Mouse (Mus musculus) gastrocnemius, adult 18-20 months (tissue): ENCODE data around the gene Sult2a7. TPM values are rescaled to one million over a fixed set of nuclear protein-coding genes. Genes with fewer than 3 reads are reported as not detected.

Experiments used
- DNase-seq: peaks from one replicate; pipeline ENCODE4 v3.0.0; 2021; ENCODE audit warnings: low spot score
- long read RNA-seq, 2 experiments: library from polyadenylated mRNA; stranded (forward); transcript quantifications; one replicate each; pipeline ENCODE4 v2.0.0; 2021
- total RNA-seq, 2 experiments: library from RNA; stranded (reverse); gene quantifications; 2 replicates each; pipeline ENCODE4 v1.2.3; 2021

The Sult2a7 gene
- total RNA-seq: not detected
- long read RNA-seq, experiment 1: 0 reads
- long read RNA-seq, experiment 2: 0 reads

DNA sequence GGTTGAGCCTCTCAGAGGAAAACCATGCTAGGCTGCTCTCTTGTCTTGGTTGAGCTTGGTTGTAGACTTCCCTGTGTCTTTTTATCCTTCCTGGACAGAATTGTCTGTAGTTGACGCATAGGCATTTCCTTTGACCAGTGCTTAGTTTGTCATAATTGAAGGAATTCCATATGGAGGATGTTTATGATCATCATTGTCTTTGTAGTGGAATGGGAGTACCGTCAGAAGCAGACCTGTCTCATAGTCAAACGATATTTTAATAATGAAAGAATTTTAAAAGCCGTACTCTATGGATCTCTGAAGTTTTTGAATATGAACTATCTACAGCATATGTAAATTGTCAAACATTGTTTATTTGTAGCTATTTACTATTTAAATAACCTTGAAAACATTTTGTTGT lies at the start of gene Sult2a7:
Gene Sult2a7 (minus strand): TSS at position 101 of the 400 bp plus-strand sequence.
- DNase-seq: no peak

DNA sequence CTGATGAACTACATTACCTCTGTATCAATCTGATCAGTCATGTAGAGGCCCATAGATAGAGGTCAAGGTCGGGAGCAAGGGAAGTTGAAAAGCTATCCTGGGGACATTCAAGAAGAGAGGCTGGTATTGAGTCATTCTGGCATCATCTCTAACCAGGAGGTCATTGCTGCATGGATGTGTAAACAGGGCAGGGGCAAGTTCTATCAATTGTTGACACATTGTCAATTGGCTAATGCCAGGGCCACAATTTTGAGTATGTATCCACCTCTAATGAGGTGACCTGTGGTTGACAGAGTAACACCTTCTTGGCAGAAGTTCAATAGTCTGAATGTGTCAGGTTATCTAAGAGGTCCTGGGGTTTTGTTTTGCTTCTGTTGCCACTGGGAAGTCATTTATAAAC lies 31.2 kb upstream of the Sult2a7 start:
- DNase-seq: no peak

DNA sequence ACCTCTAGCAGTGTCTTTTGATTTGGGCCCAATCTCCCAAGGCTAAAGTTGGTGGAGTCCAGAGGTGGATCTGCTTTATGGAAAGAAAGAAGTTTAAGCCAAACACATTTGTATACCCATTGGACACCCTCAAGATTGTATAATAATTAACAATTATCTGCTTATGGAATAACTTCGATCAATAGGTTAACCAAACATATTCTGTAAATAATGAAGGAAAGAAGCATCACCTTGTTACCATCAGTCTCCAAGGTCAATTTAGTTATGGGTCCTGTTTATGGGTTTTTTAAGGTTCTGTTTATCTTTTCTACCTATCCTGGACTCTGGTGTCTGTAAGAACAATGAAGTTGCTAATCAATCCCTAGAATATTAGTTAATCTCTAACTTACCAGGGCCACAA lies 28.6 kb upstream of the Sult2a7 start:
- DNase-seq: no peak

DNA sequence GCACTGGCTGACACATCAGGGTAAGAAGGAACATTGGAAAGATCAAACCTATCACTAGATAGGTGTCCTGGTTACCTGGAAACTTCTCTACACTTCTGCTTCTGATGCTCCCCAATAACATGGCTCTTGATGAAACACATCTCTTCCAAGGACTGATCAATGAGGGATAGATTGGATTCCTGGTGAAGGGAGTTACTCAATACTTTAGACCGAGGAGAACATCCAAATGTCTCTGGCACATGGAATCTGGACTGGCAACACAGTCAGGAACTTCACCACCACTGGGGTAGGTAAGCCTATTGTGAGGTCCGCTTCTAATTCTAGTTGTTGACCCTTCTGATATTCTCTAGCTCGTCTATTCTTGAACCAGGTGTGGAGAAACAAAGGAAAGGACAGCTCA lies 24.3 kb upstream of the Sult2a7 start:
- DNase-seq: no peak

DNA sequence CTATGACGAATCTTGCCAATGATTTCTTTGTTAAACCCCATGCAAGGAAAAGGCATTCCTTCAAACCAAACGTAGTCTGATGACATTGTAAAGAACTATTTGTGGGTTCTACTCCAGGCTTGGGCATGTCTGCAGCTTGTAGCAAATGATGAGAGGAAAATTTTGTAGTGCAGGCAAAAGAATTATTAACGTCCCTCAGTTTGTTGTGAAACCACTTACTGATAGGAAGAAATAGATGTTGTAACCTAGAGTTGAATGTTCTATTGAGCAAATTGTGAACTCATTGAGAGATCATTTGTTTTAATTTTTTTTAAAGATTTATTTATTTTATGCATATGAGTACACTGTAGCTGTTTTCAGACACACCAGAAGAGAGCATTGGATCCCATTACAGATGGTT lies 1.1 kb downstream of the Sult2a7 start:
- DNase-seq: no peak

DNA sequence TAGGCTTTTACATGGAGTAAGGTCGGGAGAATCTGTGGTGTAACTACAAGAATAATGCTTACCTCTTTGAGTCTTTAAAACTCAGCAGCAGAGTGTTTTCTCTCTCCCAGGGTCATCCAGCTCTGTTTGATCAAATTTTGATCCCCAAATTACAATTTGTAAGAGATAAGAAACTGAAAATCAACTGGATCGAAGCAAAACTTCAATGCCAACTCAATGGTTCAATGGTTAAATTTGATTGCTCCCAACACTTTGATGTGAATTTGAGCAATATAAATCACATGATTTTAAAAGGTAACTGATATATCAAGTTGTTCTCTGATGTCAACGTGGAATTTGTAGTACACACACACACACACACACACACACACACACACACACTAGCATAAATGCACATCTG lies 47.5 kb downstream of the Sult2a7 start, which contains the start of gene Sult2a8:
Gene Sult2a8 (minus strand): TSS at position 236 of the 400 bp plus-strand sequence.
- DNase-seq: no peak

DNA sequence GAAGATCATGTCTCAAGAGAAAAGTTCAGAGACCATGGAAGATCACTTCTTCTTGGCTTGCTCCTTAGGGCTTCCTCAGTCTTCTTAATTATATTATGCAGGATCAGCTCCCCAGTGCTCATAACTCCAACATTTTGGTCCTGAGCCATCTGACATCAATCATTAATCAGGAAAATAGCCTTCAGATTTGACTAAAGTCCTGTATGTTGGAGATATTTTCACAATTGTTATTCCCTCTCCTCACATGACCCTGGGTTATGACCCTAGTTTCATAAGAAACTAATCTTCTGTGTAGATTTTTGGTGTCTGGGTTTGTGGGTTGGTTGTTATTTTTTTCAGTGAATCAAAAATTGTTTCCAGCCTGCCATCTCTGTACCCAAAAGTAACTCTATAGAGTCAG lies 54.4 kb downstream of the Sult2a7 start:
- DNase-seq: no peak

DNA sequence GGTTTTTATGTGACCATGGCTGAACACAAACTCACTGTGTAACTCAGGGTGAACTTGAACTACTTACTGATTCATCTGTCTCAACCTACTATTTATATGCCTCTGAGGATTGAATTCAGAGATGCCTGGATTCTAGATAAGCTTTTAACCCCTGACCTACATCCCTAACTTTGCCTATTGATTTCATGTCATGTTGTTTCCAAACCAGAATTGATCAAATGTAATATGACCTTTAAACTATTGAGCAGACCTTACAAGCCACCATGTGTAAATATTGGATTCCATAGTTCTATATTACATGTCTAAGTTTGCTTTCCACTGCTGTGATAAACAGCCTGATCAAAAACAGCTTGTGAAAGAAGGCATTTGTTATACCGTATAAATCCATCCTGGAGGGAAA lies 55.5 kb downstream of the Sult2a7 start:
- no peak for DNase-seq

DNA sequence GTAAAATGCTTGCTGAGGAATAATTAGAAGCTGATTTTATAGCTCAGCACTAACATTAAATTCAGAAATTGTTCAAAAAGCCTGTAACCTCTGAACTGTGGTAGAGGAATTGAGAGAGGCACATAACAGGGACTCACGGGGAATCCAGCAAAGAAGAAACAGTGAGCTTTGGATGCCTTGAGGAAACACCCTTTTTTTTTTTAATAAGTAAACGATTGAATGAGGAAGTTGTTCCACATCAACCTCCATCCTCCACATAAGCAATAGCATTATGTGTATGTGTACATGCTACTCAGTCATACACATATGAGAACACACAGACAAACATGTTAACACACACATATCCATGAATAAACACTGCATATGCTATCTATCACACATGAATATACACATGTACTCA lies 56.0 kb downstream of the Sult2a7 start:
- DNase-seq: no peak

Other genes with a start within 250 kb of the Sult2a7 start
- not detected for gene Sult2a6, start 239.4 kb downstream of the Sult2a7 start, total RNA-seq
- not detected for gene Obox8, start 160.7 kb downstream of the Sult2a7 start, total RNA-seq
- under 1 TPM in 1 of 2 experiments, not detected in 1; 0.17 TPM for gene Sult2a8, start 47.5 kb downstream of the Sult2a7 start, total RNA-seq
- not detected for gene Vmn1r90, start 69.3 kb upstream of the Sult2a7 start, total RNA-seq
- not detected for gene Obox7, start 165.3 kb upstream of the Sult2a7 start, total RNA-seq